Mouse (Mus musculus): ENCODE results near the gene Gas6.

DNA sequence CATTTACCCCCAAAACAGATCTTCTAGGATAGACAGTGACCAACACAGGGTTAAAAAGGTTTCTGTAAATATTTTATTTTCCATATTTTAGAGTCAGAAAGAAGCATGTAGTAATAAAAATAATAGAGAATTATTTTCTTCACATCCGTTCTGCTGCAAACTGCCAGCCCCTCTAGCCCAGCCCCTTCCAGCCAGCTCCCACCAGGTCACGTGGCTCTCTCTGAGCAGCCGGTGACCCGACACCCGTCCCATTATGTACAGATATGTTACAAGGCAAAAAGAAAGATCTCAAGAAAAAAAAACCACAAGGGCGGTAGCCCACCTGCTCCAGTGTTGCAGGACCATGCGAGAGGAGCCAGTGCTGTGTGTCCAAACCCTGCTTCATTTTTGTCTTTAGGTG is 29.0 kb downstream of the Gas6 start:
- no peak for TF ChIP-seq ZNF384 (IDR thresholded peaks at IDR 0.05; ENCODE audit: low read depth, low read length)
- TF ChIP-seq HCFC1 (IDR thresholded peaks at IDR 0.05; ENCODE audit: borderline replicate concordance, insufficient read depth, low read length): no peak
- no peak for TF ChIP-seq ZC3H11A (IDR thresholded peaks at IDR 0.05; ENCODE audit: borderline replicate concordance, low read depth, low read length)

All from ES-E14 (cell line).